Mouse (Mus musculus) heart, adult 2 months (tissue): ENCODE measurements around the gene Klhl42.
A peak's percentile ranks its signal among the peaks of the same experiment; 100 is the strongest.

Experiments used
- CTCF ChIP-seq: fragments of 200-600 bp; IDR thresholded peaks from 2 replicates; pipeline ENCODE4 v1.8.1; 2022; ENCODE audit warnings: antibody characterized with exemption, mild to moderate bottlenecking, moderate library complexity
- EP300 ChIP-seq: fragments of 200-500 bp; IDR thresholded peaks from 2 replicates; pipeline ENCODE4 v1.6.1; 2011; ENCODE audit warnings: low read depth, low read length, control low read depth; ENCODE audit not compliant: insufficient read depth
- POLR2A ChIP-seq: fragments of 200-500 bp; IDR thresholded peaks from 2 replicates; pipeline ENCODE4 v1.6.1; 2011; ENCODE audit warnings: mild to moderate bottlenecking, low read depth, low read length, control low read depth; ENCODE audit not compliant: insufficient read depth

GRCm38 (mm10) chr6:147102293-147102692 is 11.1 kb downstream of the Klhl42 start:
- no peak for TF ChIP-seq EP300
- peak; percentile 41 for TF ChIP-seq CTCF
- no peak for TF ChIP-seq POLR2A
